Mouse (Mus musculus) MEL (cell line): Measurements from ENCODE around the gene Scfd2. TPM values are rescaled to one million over a fixed set of nuclear protein-coding genes. Genes with fewer than 3 reads are reported as not detected.

Experiments
- DNase-seq: peaks from one replicate; pipeline ENCODE4 v3.0.0; 2011; ENCODE audit warnings: low read depth, low spot score
- H3K27ac ChIP-seq: 2 replicates; pipeline ENCODE4 v1.5.1; 2012; ENCODE audit warnings: low read depth, mild to moderate bottlenecking, control low read depth, low read length, moderate library complexity; ENCODE audit not compliant: control insufficient read depth
- H3K27me3 ChIP-seq, 2 experiments: fragments of 150-350 bp in 1 of 2; sonication (generic) in 1 of 2; 2 replicates each; pipeline ENCODE4 v1.6.1; 2012; ENCODE audit warnings: low read length in 2 of 2, mild to moderate bottlenecking in 2 of 2, improper control_type of control experiment in 1 of 2, moderate library complexity in 1 of 2; ENCODE audit not compliant: insufficient read depth in 2 of 2, control insufficient read depth in 1 of 2
- H3K36me3 ChIP-seq, 2 experiments: 2 replicates each; pipeline ENCODE4 v1.6.1; 2012 to 2014; ENCODE audit warnings: low read length in 2 of 2, improper control_type of control experiment in 1 of 2, inconsistent platforms in 1 of 2, mild to moderate bottlenecking in 1 of 2; ENCODE audit not compliant: insufficient read depth in 2 of 2, control insufficient read depth in 1 of 2
- H3K4me1 ChIP-seq, 2 experiments: fragments of 150-350 bp in 1 of 2; sonication (generic) in 1 of 2; 2 replicates each; pipeline ENCODE4 v1.6.1; 2012; ENCODE audit warnings: low read length in 2 of 2, improper control_type of control experiment in 1 of 2, mild to moderate bottlenecking in 1 of 2; ENCODE audit not compliant: insufficient read depth in 2 of 2, control insufficient read depth in 1 of 2
- H3K4me3 ChIP-seq, 2 experiments: fragments of 150-350 bp in 1 of 2; sonication (generic) in 1 of 2; 2 replicates each; pipeline ENCODE4 v1.5.1; 2012; ENCODE audit warnings: low read depth in 2 of 2, low read length in 2 of 2, mild to moderate bottlenecking in 2 of 2, moderate library complexity in 2 of 2, control low read depth in 1 of 2, improper control_type of control experiment in 1 of 2; ENCODE audit not compliant: control insufficient read depth in 1 of 2, insufficient read depth in 1 of 2
- H3K79me2 ChIP-seq: 2 replicates; pipeline ENCODE4 v1.6.1; 2012; ENCODE audit warnings: mild to moderate bottlenecking, low read length, moderate library complexity; ENCODE audit not compliant: control insufficient read depth, poor library complexity, insufficient read depth
- H3K9ac ChIP-seq: 2 replicates; pipeline ENCODE4 v1.6.1; 2012; ENCODE audit warnings: low read depth, mild to moderate bottlenecking, control low read depth, low read length, moderate library complexity; ENCODE audit not compliant: control insufficient read depth, poor library complexity, severe bottlenecking
- H3K9me3 ChIP-seq: fragments of 150-350 bp; sonication (generic); replicated peaks from 2 replicates; pipeline ENCODE4 v1.6.1; 2012; ENCODE audit warnings: mild to moderate bottlenecking, low read length, improper control_type of control experiment, moderate library complexity; ENCODE audit not compliant: insufficient read depth
- CTCF ChIP-seq, 3 experiments: IDR thresholded peaks in 2 of 3; conservative IDR thresholded peaks in 1 of 3; 2 replicates each; pipeline ENCODE4 v1.5.1; 2011 to 2012; ENCODE audit warnings: low read length in 3 of 3, low read depth in 2 of 3, mild to moderate bottlenecking in 2 of 3, improper control_type of control experiment in 1 of 3, inconsistent platforms in 1 of 3, mixed read lengths in 1 of 3, moderate library complexity in 1 of 3; ENCODE audit not compliant: control insufficient read depth in 1 of 3, insufficient read depth in 1 of 3, poor library complexity in 1 of 3, severe bottlenecking in 1 of 3
- EP300 ChIP-seq, 2 experiments: IDR thresholded peaks; 2 replicates each; pipeline ENCODE4 v1.6.1; 2011; ENCODE audit warnings: improper control_type of control experiment in 2 of 2, low read length in 2 of 2, low read depth in 1 of 2, mild to moderate bottlenecking in 1 of 2
- ETS1 ChIP-seq: IDR thresholded peaks from 2 replicates; pipeline ENCODE4 v1.6.1; 2012; ENCODE audit warnings: low read depth, mild to moderate bottlenecking, inconsistent platforms, low read length, improper control_type of control experiment, moderate library complexity
- GABPA ChIP-seq: IDR thresholded peaks from 2 replicates; pipeline ENCODE4 v1.6.1; 2012; ENCODE audit warnings: low read depth, mild to moderate bottlenecking, inconsistent platforms, low read length, improper control_type of control experiment, moderate library complexity
- GATA1 ChIP-seq: IDR thresholded peaks from 2 replicates; pipeline ENCODE4 v1.6.1; 2011; ENCODE audit warnings: low read depth, low read length, improper control_type of control experiment
- KAT2A ChIP-seq: conservative IDR thresholded peaks from 2 replicates; pipeline ENCODE4 v1.6.1; 2012; ENCODE audit warnings: low read depth, low read length, improper control_type of control experiment, inconsistent platforms
- MAX ChIP-seq: IDR thresholded peaks from 2 replicates; pipeline ENCODE4 v1.6.1; 2011; ENCODE audit warnings: low read length, improper control_type of control experiment
- MXI1 ChIP-seq: IDR thresholded peaks from 2 replicates; pipeline ENCODE4 v1.6.1; 2011; ENCODE audit warnings: mild to moderate bottlenecking, low read depth, low read length, improper control_type of control experiment
- MYB ChIP-seq: IDR thresholded peaks from 2 replicates; pipeline ENCODE4 v1.6.1; 2011; ENCODE audit warnings: mild to moderate bottlenecking, low read depth, low read length, improper control_type of control experiment
- MYC ChIP-seq: IDR thresholded peaks from 2 replicates; pipeline ENCODE4 v1.6.1; 2011; ENCODE audit warnings: low read depth, mild to moderate bottlenecking, low read length, improper control_type of control experiment, moderate library complexity
- NELFE ChIP-seq: IDR thresholded peaks from 2 replicates; pipeline ENCODE4 v1.6.1; 2011; ENCODE audit warnings: low read depth, low read length, improper control_type of control experiment
- NRF1 ChIP-seq: IDR thresholded peaks from 2 replicates; pipeline ENCODE4 v1.6.1; 2014; ENCODE audit warnings: low read depth, mild to moderate bottlenecking, inconsistent platforms, low read length, improper control_type of control experiment, moderate library complexity; ENCODE audit not compliant: poor library complexity, insufficient read depth, severe bottlenecking
- POLR2A ChIP-seq, 2 experiments: IDR thresholded peaks; 2 replicates each; pipeline ENCODE4 v1.6.1; 2011 to 2012; ENCODE audit warnings: low read length in 2 of 2, mild to moderate bottlenecking in 2 of 2, control low read depth in 1 of 2, improper control_type of control experiment in 1 of 2, low read depth in 1 of 2, moderate library complexity in 1 of 2; ENCODE audit not compliant: control insufficient read depth in 1 of 2, insufficient read depth in 1 of 2, poor library complexity in 1 of 2
- POLR2AphosphoS5 ChIP-seq: IDR thresholded peaks from 2 replicates; pipeline ENCODE4 v1.6.1; 2012; ENCODE audit warnings: low read depth, borderline replicate concordance, mild to moderate bottlenecking, inconsistent platforms, low read length, moderate library complexity, mixed read lengths
- RAD21 ChIP-seq: IDR thresholded peaks from 2 replicates; pipeline ENCODE4 v1.6.1; 2011; ENCODE audit warnings: mild to moderate bottlenecking, low read depth, low read length, improper control_type of control experiment
- RCOR1 ChIP-seq: IDR thresholded peaks from 2 replicates; pipeline ENCODE4 v1.6.1; 2012; ENCODE audit warnings: low read depth, mild to moderate bottlenecking, inconsistent platforms, low read length, improper control_type of control experiment
- SMC3 ChIP-seq: IDR thresholded peaks from 2 replicates; pipeline ENCODE4 v1.6.1; 2011; ENCODE audit warnings: low read depth, low read length, improper control_type of control experiment
- TAL1 ChIP-seq: IDR thresholded peaks from 2 replicates; pipeline ENCODE4 v1.6.1; 2012; ENCODE audit warnings: mild to moderate bottlenecking, inconsistent platforms, low read length, moderate library complexity, mixed read lengths
- UBTF ChIP-seq: IDR thresholded peaks from 2 replicates; pipeline ENCODE4 v1.6.1; 2012; ENCODE audit warnings: low read depth, mild to moderate bottlenecking, inconsistent platforms, low read length, improper control_type of control experiment, moderate library complexity, borderline replicate concordance; ENCODE audit not compliant: insufficient read depth
- ZC3H11A ChIP-seq: IDR thresholded peaks from 2 replicates; pipeline ENCODE4 v1.6.1; 2012; ENCODE audit warnings: low read depth, mild to moderate bottlenecking, inconsistent platforms, low read length, improper control_type of control experiment
- ZKSCAN1 ChIP-seq: IDR thresholded peaks from 2 replicates; pipeline ENCODE4 v1.6.1; 2012; ENCODE audit warnings: low read depth, mild to moderate bottlenecking, inconsistent platforms, low read length, improper control_type of control experiment, moderate library complexity
- ZMIZ1 ChIP-seq: IDR thresholded peaks from 2 replicates; pipeline ENCODE4 v1.6.1; 2012; ENCODE audit warnings: low read depth, mild to moderate bottlenecking, inconsistent platforms, low read length, improper control_type of control experiment, moderate library complexity
- polyA plus RNA-seq, 2 experiments: library from polyadenylated mRNA; stranded (reverse) in 1 of 2; unstranded in 1 of 2; fragments of >175 nt in 1 of 2; fragments of >200 nt in 1 of 2; gene quantifications; 2 replicates each; pipeline versions ENCODE4 v1.2.1 to v1.2.4; 2012; ENCODE audit warnings: low replicate concordance in 2 of 2, low read depth in 1 of 2; ENCODE audit not compliant: insufficient read length in 2 of 2, insufficient read depth in 1 of 2, missing spikeins in 1 of 2
- total RNA-seq: library from RNA; depleted of rRNA; stranded (reverse); fragments of 300-350 nt; gene quantifications from 2 replicates; pipeline ENCODE4 v1.2.3, GENCODE M21; 2012

Scfd2 gene
- total and polyA plus RNA-seq, 3 experiments: 18.8 to 20.3 TPM; not detected in 1

GRCm38 (mm10) chr5:74432879-74433539, 98.5 kb downstream of the Scfd2 start:
- H3K9ac ChIP-seq: no peak overlapping the region
- H3K9me3 ChIP-seq: no peaks in the 10 kb centered on the region
- no peak overlapping the region for H3K4me3 ChIP-seq
- H3K4me1 ChIP-seq: no peaks in the 10 kb centered on the region
- no peak for TF ChIP-seq GATA1
- no peak for TF ChIP-seq KAT2A
- no peak for TF ChIP-seq NRF1
- no peak for TF ChIP-seq SMC3
- TF ChIP-seq EP300 (IDR thresholded peaks at IDR 0.05; ENCODE audit: low read depth in 1 of 2, low read length in 2 of 2): no peak
- TF ChIP-seq UBTF: no peak
- H3K79me2 ChIP-seq: no peaks in the 10 kb centered on the region
- no peak overlapping the region for H3K27ac ChIP-seq
- no peaks in the 10 kb centered on the region for H3K27me3 ChIP-seq
- no peaks in the 10 kb centered on the region for H3K36me3 ChIP-seq
- no peak for DNase-seq

GRCm38 (mm10) chr5:74420615-74421132, 110.9 kb downstream of the Scfd2 start:
- no peaks in the 10 kb centered on the region for H3K27me3 ChIP-seq
- no peak overlapping the region for H3K27ac ChIP-seq
- no peaks in the 10 kb centered on the region for H3K9me3 ChIP-seq
- TF ChIP-seq RCOR1: no peak
- TF ChIP-seq ZKSCAN1: no peak
- no peak for TF ChIP-seq MYB
- no peak for TF ChIP-seq ETS1
- no peaks in the 10 kb centered on the region for H3K4me1 ChIP-seq
- H3K4me3 ChIP-seq: no peak overlapping the region
- H3K36me3 ChIP-seq: no peaks in the 10 kb centered on the region; a peak in 1 of 4 replicates
- no peak for DNase-seq
- H3K9ac ChIP-seq: no peak overlapping the region
- no peaks in the 10 kb centered on the region for H3K79me2 ChIP-seq

- DNase-seq: peak; percentile 61
- no peak overlapping the region for H3K4me3 ChIP-seq
- no peaks in the 10 kb centered on the region for H3K27me3 ChIP-seq
- H3K9me3 ChIP-seq: no peaks in the 10 kb centered on the region
- no peak overlapping the region for H3K27ac ChIP-seq
- H3K79me2 ChIP-seq: no peaks in the 10 kb centered on the region
- H3K36me3 ChIP-seq: no peaks in the 10 kb centered on the region
- no peak overlapping the region for H3K9ac ChIP-seq
- H3K4me1 ChIP-seq: no peaks in the 10 kb centered on the region
- no peak for TF ChIP-seq MYC
- peak; percentile 62; the same call in 1 of the 2 replicates for TF ChIP-seq GATA1
- TF ChIP-seq RAD21: peak; percentile 44
- TF ChIP-seq ZC3H11A: 0 out of 2 replicates have a peak, but pooled peaks have one; percentile 10
- peak; percentile 2 to 58 (median 52); a peak in 4 of 6 replicates for TF ChIP-seq CTCF (IDR thresholded peaks at IDR 0.05 in 2 of 3, conservative IDR thresholded peaks at IDR 0.05 in 1 of 3; ENCODE audit: control insufficient read depth in 1 of 3, insufficient read depth in 1 of 3, low read depth in 2 of 3, low read length in 3 of 3, poor library complexity in 1 of 3, severe bottlenecking in 1 of 3)
- TF ChIP-seq POLR2AphosphoS5: no peak
- no peak for TF ChIP-seq GABPA
- peak; percentile 50 for TF ChIP-seq SMC3
- no peak for TF ChIP-seq POLR2A (IDR thresholded peaks at IDR 0.05; ENCODE audit: control insufficient read depth in 1 of 2, insufficient read depth in 1 of 2, low read depth in 1 of 2, low read length in 2 of 2, poor library complexity in 1 of 2)
- TF ChIP-seq NELFE: no peak
- TF ChIP-seq ZMIZ1: no peak
- no peak for TF ChIP-seq RCOR1
- no peak for TF ChIP-seq MYB
- no peak for TF ChIP-seq NRF1
- no peak for TF ChIP-seq MXI1
- no peak for TF ChIP-seq MAX
- TF ChIP-seq ETS1: no peak
- no peak for TF ChIP-seq TAL1
These were observed 119.0 kb downstream of the Scfd2 start for GRCm38 (mm10) chr5:74412557-74412956.
